Mouse (Mus musculus) liver, embryonic 14.5 days (tissue): ENCODE results near the gene Srp72. TPM values are rescaled to one million over a fixed set of nuclear protein-coding genes. Genes with fewer than 3 reads are reported as not detected.

Experiments
- ATAC-seq: fragments of 200-750 bp; cut with Nextera tagmentation; 2 replicates; pipeline ENCODE4 v1.8.0; 2017; ENCODE audit warnings: moderate number of reproducible peaks, mild to moderate bottlenecking, moderate library complexity; ENCODE audit not compliant: insufficient read depth
- DNase-seq, 3 experiments: peaks; one replicate each; pipeline ENCODE4 v3.0.0-alpha.2; 2012 to 2013; ENCODE audit warnings: low read depth in 3 of 3, low spot score in 3 of 3
- H3K27ac ChIP-seq: fragments of 300-500 bp; sonication (generic); 2 replicates; pipeline ENCODE4 v1.5.1; 2014; ENCODE audit warnings: moderate library complexity, mild to moderate bottlenecking, control low read depth, inconsistent platforms
- H3K27me3 ChIP-seq: fragments of 300-500 bp; sonication (generic); 2 replicates; pipeline ENCODE4 v1.6.1; 2014; ENCODE audit warnings: mild to moderate bottlenecking, low read length, moderate library complexity; ENCODE audit not compliant: control insufficient read depth, insufficient read depth
- H3K36me3 ChIP-seq: fragments of 300-500 bp; sonication (generic); replicated peaks from 2 replicates; pipeline ENCODE4 v1.6.1; 2014; ENCODE audit warnings: low read depth; ENCODE audit not compliant: control insufficient read depth, insufficient read depth
- H3K4me1 ChIP-seq, 2 experiments: fragments of 200-500 bp in 1 of 2; fragments of 300-500 bp in 1 of 2; sonication (generic) in 1 of 2; replicated peaks; 2 replicates each; pipeline ENCODE4 v1.6.1; 2012 to 2014; ENCODE audit warnings: antibody characterized with exemption in 1 of 2, inconsistent platforms in 1 of 2, low read length in 1 of 2; ENCODE audit not compliant: control insufficient read depth in 2 of 2, insufficient read depth in 2 of 2
- H3K4me2 ChIP-seq: fragments of 300-500 bp; sonication (generic); 2 replicates; pipeline ENCODE4 v1.6.1; 2014; ENCODE audit warnings: low read depth, mild to moderate bottlenecking, control low read depth, moderate library complexity
- H3K4me3 ChIP-seq, 2 experiments: fragments of 200-500 bp in 1 of 2; fragments of 300-500 bp in 1 of 2; sonication (generic) in 1 of 2; 2 replicates each; pipeline ENCODE4 v1.5.1; 2012 to 2014; ENCODE audit warnings: low read depth in 2 of 2, low read length in 2 of 2, mild to moderate bottlenecking in 2 of 2, control low read depth in 1 of 2, inconsistent platforms in 1 of 2, moderate library complexity in 1 of 2; ENCODE audit not compliant: insufficient read depth in 1 of 2
- H3K9ac ChIP-seq: fragments of 300-500 bp; sonication (generic); replicated peaks from 2 replicates; pipeline ENCODE4 v1.6.1; 2014; ENCODE audit warnings: mild to moderate bottlenecking, control low read depth, moderate library complexity
- H3K9me3 ChIP-seq: fragments of 300-500 bp; sonication (generic); 2 replicates; pipeline ENCODE4 v1.6.1; 2016; ENCODE audit warnings: low read length, mixed read lengths; ENCODE audit not compliant: control insufficient read depth
- CTCF ChIP-seq: IDR thresholded peaks from 2 replicates; pipeline ENCODE4 v1.5.1; 2016; ENCODE audit warnings: antibody characterized with exemption, low read depth, control low read depth
- EP300 ChIP-seq: IDR thresholded peaks from 2 replicates; pipeline ENCODE4 v1.6.1; 2016; ENCODE audit warnings: antibody characterized with exemption, low read depth
- WGBS: fragments of 180-500 bp; shearing (Covaris S2); extraction: QIAGEN DNeasy Blood & Tissue Kit; methylation state at CpG from one replicate; pipeline ENCODE4 v1.1.7; 2014; ENCODE audit not compliant: insufficient replicate concordance; 5-methylcytosine and 5-hydroxymethylcytosine counted together
- polyA plus RNA-seq, 2 experiments: library from polyadenylated mRNA; depleted of rRNA in 1 of 2; stranded (reverse) in 1 of 2; unstranded in 1 of 2; fragments of >200 nt; fragmentation: Nextera tagmentation in 1 of 2; extraction: Ambion mirVana in 1 of 2; gene quantifications; 2 replicates each; pipeline versions ENCODE4 v1.2.1 to v1.2.3; 2012 to 2014

The Srp72 gene
- polyA plus RNA-seq, 2 experiments: 32.3 to 45.5 TPM

GRCm38 (mm10) chr5:76974207-76974553, 303 bp upstream of the Srp72 start:
- Histone ChIP-seq H3K4me3 (peak overlapping the region; percentile 86 to 99), H3K9ac (peak overlapping the region; percentile 94), H3K4me1 (peaks cover 10% of the 10 kb centered on the region in 2 experiments; a peak in 3 of 4 replicates), H3K27me3 (no peaks in the 10 kb centered on the region), H3K27ac (peak overlapping the region; percentile 39; the same call in 1 of the 2 replicates), H3K36me3 (peaks cover 32% of the 10 kb centered on the region), H3K4me2 (peak overlapping the region; percentile 92), H3K9me3 (no peaks in the 10 kb centered on the region)
- DNase-seq (no peak), ATAC-seq (peak; percentile 22)
- TF ChIP-seq CTCF (no peak), EP300 (no peak)
- WGBS: 6% methylated on average over 17 of the region's 17 CpGs

- H3K9me3 ChIP-seq: no peaks in the 10 kb centered on the region
- ATAC-seq (no peak), DNase-seq (no peak)
- H3K4me2 ChIP-seq: peak overlapping the region; percentile 92
- peaks cover 32% of the 10 kb centered on the region for H3K36me3 ChIP-seq
- peak overlapping the region; percentile 86 to 99; a peak in 3 of 4 replicates for H3K4me3 ChIP-seq
- H3K9ac ChIP-seq: peak overlapping the region; percentile 94
- no peaks in the 10 kb centered on the region for H3K27me3 ChIP-seq
- peak overlapping the region; percentile 62; the same call in 1 of the 2 replicates for H3K27ac ChIP-seq
- TF ChIP-seq EP300 (no peak), CTCF (no peak)
- peaks cover 10% of the 10 kb centered on the region in 2 experiments; a peak in 3 of 4 replicates for H3K4me1 ChIP-seq
- 73% methylated on average over 8 of the region's 8 CpGs for WGBS
Measured at GRCm38 (mm10) chr5:76975736-76976135, 1.3 kb downstream of the Srp72 start.

- ATAC-seq: no peak
- Histone ChIP-seq H3K36me3 (peaks cover 56% of the 10 kb centered on the region), H3K4me3 (no peak overlapping the region), H3K27ac (no peak overlapping the region), H3K27me3 (no peaks in the 10 kb centered on the region), H3K4me1 (no peaks in the 10 kb centered on the region), H3K9ac (no peak overlapping the region), H3K4me2 (no peak overlapping the region), H3K9me3 (no peaks in the 10 kb centered on the region)
- WGBS: 78% methylated on average over 11 of the region's 11 CpGs
- TF ChIP-seq CTCF (peak; percentile 37; the same call in 1 of the 2 replicates), EP300 (no peak)
- DNase-seq: no peak
Measured at GRCm38 (mm10) chr5:76984015-76984414, 9.5 kb downstream of the Srp72 start.

GRCm38 (mm10) chr5:76990789-76991188, 16.3 kb downstream of the Srp72 start:
- H3K4me1 ChIP-seq: peaks cover 19 to 26% of the 10 kb centered on the region in 2 experiments
- H3K27me3 ChIP-seq: no peaks in the 10 kb centered on the region
- peaks cover 57% of the 10 kb centered on the region for H3K36me3 ChIP-seq
- H3K27ac ChIP-seq: peak overlapping the region; percentile 57
- peak overlapping the region; percentile 41; the same call in 1 of the 2 replicates for H3K9ac ChIP-seq
- TF ChIP-seq CTCF: no peak
- TF ChIP-seq EP300: peak; percentile 65
- no peak overlapping the region for H3K4me3 ChIP-seq
- H3K4me2 ChIP-seq: 0 out of 2 replicates have a peak overlapping the region, but pooled peaks have one; percentile 0
- 25% methylated on average over 3 of the region's 3 CpGs for WGBS
- ATAC-seq (peak; percentile 61), DNase-seq (peak; percentile 43 to 51 (median 50))
- H3K9me3 ChIP-seq: no peaks in the 10 kb centered on the region

- peak overlapping the region; percentile 35 for H3K4me2 ChIP-seq
- no peak overlapping the region for H3K4me3 ChIP-seq
- H3K36me3 ChIP-seq: peaks cover 55% of the 10 kb centered on the region
- H3K27me3 ChIP-seq: no peaks in the 10 kb centered on the region
- 42% methylated on average over 5 of the region's 5 CpGs for WGBS
- TF ChIP-seq CTCF: no peak
- TF ChIP-seq EP300: peak; percentile 75
- H3K9me3 ChIP-seq: no peaks in the 10 kb centered on the region
- peak overlapping the region; percentile 21 for H3K9ac ChIP-seq
- peak overlapping the region; percentile 52 for H3K27ac ChIP-seq
- H3K4me1 ChIP-seq: peaks cover 19 to 26% of the 10 kb centered on the region in 2 experiments
- ATAC-seq (peak; percentile 92), DNase-seq (peak; percentile 59 to 64 (median 60))
Measured at GRCm38 (mm10) chr5:76993174-76993814, 18.8 kb downstream of the Srp72 start.
